Mouse (Mus musculus) cerebellum, adult 8-10 months (tissue): ENCODE measurements at regions not wholly inside any gene's neighbourhood (a gene's known extent, or its start where the extent isn't known, plus 50 kb on each side); places are given as distances from the start of the nearest gene placed in this dataset.
"Not testable (repeated sequence)": the region's sequence is repeated elsewhere in the genome, so short reads cannot be mapped to it uniquely, and the experiment has no call there.

Source experiments
- DNase-seq: peaks from one replicate; pipeline ENCODE4 v3.0.0; 2022

DNA sequence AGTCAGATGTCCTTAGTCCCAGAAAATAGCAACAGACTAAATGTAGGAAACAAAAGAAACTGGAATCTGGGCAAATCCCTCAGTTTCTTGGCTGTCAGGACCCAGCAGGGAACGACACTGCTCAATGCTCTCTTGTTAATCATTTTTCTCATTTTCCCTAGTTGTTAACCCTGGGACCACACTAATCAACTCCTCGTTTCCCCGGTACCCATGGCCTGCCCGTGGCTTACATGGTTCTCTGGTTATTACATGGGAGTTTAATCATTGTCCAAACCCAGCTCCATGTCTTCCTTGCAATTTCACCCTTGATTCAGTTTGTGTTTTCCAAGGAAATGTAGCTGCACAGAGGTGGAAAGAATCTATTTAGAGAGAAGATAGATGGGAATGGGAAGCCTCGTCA, 580.1 kb upstream of the Klhl29 start:
- no peak for DNase-seq

DNA sequence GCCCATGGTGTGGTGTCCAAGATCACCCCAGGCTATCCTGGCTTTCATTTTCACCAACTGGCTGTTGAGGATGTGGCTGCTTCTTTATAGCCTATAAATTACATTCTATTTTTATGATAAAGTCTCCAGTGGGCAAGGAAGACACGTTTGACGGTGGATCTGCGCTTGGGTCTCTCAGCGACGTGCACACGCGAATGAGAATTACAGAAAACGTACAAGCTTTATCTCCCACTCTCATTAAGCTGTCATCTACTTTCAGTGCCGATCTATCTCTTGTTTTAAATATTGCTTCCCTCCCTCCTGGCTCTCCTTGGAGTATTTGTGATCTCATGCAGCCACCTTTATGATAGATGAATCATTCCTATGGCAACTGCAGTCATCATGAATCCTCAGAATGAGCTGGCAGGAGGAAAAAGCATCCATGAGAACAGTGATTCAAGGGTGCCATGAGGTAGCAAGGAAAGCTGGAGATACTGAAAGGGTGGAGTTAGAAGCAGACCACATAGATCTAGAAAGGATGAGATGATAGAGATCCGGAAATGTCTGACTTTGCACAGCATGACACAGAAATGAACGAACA, 568.0 kb upstream of the Klhl29 start:
- DNase-seq = no peak

DNA sequence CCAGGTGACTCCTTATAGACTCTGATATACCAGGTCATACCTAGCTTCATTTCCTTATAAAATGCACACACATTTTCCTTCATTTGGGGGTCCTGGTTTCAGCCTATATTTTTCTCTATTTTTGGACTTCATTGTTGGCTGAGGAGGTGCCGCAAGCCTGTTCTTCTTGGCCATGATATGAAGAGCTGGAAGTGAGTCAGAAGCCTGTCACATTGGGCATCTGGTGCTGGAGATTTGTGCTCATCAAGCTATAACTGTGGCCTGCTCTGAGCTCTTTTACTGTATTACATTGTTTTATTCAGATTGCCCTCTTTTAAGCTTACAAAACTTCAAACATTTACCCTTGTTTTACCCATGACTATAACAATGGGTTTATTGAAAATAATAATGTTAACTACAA, 545.8 kb upstream of the Klhl29 start:
- DNase-seq = no peak

DNA sequence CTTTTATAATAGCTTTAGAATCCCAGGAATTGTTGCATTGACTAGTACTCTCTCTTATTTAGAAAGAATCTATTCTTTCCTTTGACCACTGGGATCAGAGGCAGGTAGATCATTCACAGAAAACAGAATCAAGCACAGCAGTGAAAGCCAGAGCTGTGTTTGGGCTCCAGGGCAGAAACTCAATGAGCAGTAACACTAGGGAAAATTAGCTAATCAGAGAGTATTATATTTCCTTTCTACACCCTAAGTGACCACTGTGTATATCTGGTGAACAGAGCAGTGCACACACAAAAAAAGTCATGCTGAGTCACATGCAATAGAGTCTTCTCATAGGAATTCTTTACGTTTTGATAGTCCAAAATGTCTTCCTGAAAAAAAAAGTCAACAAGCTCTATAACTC, 542.5 kb upstream of the Klhl29 start:
- no peak for DNase-seq

DNA sequence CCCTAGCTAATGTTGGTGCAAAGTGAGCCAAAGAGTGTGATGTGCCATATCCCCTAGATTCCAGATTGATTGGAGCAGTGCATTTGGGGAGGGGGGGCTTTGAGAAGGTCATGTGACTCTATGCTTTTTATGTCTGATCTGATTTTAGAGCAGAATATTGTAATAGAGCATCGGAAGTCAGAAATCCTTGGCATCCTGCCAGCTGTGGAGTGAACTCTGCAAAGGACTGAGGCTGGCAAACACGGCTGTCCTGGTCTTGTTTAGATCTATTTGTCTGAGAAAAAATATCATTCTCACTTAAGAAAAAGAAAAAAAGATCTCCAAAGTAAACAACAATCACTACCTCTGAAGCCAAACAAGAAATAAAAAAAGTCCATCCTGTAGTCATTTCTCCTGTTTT, 530.8 kb upstream of the Klhl29 start:
- DNase-seq = no peak

DNA sequence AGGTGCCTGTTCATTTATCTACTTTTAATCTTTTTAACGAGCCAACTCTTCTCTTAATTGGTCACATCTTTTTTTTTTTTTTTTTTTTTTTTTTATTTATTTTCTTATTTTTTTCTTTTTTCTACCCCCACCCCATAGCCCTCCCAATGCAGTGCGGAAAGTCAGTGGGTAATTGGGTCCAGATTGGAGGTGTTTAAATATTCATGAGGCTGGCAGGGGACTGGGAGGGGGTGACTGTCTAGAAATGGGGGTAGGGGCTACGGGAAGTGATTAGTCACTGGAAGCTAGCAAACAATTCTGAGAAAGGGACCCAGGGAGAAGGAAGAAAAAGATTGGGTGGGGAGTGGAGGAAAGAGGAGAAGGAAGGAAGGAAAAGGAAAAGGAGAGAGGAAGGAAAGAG, 516.3 kb upstream of the Klhl29 start:
- not testable (repeated sequence) for DNase-seq

DNA sequence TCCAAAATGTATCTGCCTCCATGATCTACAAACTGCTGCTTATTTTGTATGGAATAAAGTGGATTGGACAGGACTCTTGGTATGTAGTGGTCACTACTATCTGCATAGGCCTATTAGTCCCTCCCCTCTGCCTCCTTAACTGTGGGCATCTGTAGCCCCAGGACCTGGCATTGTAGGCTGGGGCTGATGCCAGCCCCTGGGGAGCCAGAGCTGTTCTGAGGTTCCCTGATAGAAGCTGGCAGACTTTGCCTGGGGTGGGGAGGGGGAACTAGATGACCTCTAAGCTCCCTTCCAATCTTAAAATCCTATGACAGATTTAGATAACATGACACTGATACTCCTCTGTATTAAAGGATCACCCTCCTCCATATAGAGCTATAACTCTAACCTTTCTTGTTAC, 491.2 kb upstream of the Klhl29 start:
- no peak for DNase-seq

DNA sequence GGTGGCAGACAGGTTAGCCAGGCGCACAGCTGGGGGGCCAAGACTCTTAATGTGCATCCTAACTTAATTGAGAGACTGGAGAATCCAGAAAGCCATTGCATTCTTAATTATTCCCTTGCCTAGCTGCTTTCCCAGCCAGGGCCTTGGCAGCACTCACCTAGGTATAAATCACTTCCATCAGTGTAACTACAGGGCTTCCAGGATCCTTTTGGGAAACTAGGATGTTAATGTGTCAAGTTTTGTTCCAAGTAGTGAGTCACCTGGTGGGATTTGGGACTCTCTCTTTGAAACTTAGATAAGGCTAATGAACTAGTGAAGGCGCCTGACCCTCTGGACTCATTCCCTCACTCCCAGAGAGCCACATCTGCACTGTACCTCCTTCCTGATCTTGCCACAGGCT, 484.3 kb upstream of the Klhl29 start:
- no peak for DNase-seq

DNA sequence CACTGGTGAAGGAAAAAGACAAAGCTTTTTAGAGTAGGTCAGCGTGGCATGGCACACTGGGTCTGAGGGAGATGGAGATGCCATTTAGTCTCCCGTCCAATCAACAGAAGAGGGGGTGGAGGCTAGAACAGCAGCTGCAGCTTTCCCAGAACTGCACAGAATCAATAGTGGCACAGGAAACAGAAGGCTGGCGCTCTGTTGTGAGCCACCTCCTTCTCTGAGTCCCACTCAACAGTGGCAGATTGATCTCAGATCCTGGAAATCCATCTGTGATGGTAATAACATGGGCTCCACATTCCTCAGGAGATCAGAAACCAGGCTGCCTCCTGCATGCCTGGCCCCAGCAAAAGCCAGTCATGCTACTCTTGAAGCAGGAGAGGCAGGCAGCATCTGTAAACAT, 480.9 kb upstream of the Klhl29 start:
- DNase-seq = no peak

DNA sequence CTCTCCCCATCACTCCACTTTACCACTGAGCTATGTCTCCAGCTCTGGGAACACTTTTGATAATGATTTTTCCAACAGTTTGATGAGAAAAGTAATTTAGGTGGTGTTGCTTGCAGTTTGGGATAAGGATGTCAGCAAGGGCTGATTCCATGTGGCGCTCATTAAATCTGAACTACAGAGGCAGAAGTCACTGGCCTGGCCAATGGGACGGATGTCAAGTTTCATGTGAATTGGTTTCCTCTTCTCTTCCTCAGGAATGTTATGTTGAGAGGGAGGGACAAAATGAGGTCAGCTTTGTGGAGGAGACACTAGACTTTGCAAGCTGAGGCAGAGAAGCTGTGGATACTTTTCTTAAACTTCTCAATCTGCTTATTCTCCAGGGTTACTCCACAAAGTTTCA, 434.9 kb upstream of the Klhl29 start:
- no peak for DNase-seq

DNA sequence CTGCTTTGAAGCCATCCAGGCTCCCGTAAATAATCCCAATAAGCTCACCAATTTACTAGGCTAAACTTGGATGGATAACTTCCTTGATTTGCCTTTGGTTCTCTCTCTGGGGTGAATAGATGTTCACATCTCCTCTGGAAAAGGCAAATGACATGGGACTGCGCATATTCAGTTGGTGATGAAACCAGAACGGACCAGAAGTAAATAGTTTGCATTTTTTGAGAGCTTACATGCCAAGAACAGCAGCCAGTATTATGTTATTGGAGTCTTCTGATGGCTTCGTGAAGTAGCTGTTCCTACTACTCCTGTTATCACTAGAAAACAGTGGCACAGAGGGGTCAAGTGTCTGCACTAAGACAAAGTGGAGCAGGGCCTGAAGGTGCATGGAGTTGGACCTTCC, 434.5 kb upstream of the Klhl29 start:
- no peak for DNase-seq

DNA sequence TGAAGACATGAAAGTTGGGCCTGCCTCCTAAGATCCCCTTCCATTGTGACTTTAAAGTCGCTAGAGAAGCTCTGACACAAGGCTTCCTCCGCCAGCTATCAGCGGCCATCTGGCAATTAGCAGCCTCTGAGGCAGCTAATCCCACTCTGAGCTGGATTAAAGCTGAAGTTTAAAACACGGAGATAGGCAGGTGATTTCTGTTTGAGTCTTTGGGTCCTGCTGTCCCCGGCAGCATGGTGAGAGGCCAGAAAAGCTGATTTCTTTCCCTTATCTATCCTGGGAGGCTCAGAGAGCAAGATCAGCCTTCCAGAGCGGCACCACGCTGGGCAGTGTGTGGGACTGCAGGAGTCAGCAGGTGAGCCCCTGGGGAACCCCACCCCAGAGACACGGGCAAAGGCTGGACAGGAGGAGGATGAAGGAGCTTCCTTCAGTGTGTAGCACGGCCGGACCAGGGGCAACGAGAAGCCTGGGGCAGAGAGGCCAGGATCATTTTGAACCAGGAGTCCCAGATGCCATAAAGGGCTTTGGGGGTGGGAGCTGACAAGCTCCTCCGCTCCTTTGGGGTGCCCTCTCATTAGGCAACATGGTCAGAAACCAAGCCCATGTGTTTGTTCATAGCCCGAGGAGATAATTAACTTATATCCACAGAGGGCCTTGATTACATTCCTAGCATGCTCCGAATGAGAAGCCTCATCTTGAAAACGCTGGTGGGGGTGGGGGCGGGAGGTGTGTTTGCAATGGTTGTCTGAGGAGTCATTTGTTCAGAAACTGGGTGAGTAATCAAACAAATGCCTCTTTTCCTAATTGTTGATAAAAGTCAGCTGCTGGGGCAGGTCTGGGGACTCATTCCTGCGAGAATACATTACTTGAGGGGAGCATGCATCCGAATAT, 432.8 kb upstream of the Klhl29 start:
- no peak for DNase-seq

DNA sequence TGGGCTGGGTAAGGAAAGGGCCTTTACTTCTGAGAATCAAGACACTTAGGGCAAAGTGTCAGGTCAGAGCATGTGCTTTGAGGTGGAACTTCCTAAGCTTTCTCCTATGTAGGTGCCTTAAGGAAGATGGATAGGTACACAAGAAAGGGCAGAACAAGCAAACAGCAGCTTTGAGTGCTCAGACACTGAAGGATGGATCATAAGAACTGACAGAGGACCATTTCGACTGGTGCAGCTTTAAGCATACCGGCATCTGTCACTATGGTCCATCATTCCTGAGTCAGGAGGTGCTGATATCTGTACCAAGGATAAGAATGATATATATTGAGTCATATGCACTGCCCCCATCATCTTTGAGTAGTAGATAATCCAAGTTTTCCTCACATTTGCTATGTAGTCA, 430.2 kb upstream of the Klhl29 start:
- DNase-seq = no peak

DNA sequence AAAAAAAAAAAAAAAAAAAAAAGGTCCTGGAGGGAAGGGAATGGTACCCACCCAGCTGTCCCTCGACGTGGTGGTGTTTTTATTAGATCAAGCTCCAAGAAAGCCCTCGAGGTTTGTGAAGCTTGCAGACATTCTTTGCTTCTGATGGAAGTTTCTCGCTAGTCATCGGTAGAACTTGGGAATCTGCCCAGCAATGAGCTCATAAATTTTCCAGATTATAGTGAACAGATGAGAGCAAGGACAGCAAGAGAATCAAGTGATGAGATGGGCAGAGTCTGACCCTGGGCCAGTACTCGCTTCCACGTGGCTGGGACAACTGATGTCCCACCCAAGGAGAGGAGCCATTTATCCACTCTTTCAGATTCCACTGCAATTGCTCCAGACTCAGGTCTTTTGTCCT, 417.6 kb upstream of the Klhl29 start:
- no peak for DNase-seq

DNA sequence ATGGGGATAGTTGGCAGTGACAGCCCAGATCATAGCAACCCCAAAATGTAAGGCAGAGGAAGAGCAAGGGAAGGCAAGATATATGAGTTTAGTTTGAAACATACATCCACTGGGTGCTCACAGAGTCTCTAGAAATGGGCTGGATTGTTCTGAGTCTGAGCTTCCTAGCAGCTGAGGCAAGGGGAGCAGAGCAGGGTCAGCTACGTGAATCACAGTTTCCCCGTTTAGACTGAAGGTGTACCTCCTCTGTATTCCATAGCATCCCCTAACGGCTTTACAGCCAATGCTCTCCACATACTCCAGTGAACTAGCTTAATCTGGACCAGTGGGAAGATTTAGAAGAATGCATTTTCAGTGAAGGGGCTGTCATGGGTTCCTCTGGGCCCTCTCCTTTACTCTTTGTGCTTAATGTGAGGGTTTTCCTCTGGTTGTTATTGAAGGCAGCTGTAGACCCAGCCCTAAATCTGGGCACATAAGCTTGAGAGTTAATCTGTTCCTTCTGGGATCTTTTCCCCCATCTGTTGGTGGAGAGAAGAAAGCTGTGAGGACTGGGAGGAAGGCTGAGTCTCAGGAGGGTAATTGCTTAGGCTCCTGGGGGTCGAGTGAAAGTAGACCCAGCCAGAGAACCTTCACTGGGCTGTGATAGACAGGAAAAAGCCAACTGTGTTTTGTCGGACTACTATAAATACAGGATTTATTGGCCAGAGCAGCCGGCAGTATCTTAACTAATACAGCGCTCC, 411.8 kb upstream of the Klhl29 start:
- no peak for DNase-seq

DNA sequence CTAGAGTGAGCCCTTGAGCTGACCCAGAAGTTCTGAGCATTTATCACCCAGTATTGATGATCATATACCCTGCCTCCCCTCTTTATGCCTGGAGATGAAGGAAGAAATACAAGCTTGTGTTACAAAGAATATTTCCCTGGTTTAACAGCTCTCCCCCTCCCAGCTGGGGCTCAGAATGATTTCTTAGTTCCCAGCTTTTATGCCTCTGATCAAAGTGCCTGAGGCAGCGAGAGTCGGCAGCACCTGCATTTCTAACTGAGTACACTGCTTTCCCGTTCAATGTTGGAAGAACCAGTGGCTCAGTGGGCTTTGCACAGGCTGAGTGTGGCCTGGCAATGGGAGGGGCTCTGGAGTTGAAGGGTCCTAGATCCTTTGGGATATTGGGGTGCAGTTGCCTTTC, 405.8 kb upstream of the Klhl29 start:
- DNase-seq = no peak

DNA sequence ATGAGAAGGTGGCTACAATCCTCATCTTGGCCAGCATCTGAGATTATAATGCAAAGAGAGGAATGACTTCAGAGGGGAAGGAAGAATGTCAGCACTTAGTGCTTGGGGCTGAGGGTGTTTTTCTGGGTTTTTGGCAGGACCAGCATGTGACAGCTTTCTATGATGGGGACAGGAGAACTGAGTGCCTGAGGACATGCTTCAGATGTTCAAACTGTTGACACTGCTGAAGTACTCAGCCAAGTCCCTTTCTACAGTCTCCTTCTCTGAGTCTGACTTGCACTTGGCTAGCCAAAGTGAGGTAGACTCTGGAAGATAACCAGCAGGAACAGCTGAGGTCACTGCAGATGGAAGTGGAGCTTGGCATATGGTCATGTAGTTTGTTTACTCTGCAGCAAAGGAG, 402.1 kb upstream of the Klhl29 start:
- DNase-seq = no peak

DNA sequence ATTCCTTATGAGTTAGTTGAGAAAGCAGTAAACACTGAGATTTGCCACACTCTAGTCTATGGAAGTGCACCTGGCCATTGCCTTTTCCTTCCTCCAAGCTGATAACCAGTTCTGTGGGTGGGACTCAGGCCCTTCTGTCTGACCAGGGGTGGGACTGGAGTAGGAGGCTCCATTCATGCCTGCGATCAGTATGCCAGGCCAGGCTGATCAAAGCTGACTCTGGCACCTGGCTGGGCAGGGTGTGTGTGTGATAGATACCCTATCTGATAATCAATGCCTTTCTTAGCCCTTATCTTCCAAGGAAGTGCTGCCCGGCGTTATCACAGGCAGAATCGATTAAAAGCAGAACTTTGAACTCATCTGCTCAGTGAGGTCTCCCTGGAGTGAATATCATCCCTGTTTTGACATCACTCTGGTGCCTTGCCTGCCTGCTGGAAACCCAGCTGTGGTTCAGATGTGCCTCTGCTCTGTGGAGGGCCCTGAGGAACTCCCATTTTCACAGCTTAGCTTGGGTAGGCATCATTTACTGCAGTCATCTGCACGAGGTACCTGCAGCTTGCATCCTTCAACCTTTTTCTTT, 396.0 kb upstream of the Klhl29 start:
- DNase-seq = no peak

DNA sequence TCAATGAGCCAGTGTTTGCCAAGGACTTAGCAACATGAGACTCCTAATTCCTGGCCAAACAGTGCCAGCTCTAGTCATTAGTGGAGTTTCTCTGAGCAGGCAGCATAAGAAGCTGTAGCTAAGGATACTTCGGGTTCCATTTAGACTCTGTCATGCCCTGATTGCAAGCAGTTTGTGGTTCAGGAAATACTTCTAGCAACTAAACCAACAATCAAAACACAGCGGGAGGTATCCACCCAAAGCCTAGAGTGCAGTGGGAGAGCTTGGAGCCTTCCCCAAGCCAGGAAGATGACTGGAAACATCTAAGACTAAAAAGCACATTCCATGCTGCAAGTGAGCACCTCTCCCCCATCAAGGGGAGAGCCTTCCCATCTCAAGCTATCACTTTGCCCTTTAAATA, 395.0 kb upstream of the Klhl29 start:
- DNase-seq = no peak

DNA sequence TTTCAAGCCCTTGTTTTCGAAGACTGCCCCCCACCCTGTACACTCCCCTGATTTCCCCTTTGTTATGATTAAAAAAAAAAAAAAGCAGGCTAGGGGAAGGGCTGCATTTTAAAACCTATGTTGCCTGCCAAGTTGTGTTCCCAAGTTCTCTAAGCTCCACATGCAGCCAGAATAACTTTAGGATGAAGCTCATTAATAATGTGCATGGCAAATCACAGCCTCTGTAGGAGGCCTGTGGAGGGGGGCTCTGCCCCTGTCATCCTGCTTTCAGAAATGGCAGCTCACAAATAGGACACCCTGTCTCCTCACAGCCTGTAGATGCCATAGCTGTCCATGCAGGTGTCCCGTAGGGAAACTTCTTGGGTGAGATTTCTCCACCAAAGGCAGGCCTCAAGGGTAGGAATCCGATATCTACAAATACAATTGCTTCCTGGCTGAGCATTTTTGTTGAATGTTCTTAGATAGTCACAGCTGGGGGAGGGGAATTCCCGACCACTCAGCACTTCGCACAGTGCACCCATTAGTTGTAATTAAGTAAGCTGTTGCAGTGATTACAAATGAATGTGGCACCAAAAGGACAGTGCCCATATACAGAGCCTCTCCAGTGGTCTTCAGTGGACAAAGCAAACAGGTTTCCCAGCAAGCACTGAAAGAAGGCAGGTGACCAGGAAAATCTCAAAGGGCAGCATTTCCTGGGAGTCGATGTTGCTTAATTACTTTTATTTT, 389.1 kb upstream of the Klhl29 start:
- DNase-seq = no peak

DNA sequence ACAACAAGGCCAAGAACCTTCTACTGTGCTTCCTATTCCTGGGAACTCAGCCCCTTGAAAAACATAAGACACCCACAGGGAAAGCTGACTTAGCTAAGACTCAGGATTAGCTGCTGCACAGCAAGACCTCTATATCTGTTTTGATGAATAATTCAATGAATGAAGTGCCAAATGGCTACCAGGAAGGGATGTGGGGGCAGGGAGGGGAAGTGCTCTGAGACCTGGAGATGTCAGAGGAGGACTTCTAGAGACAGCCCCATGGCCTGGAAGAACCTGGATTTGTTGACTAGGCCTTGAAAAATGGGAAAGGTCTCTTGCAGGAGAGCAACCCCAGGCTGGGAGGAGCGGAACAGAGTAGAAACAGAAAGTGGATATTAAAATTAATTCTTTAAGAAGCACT, 388.5 kb upstream of the Klhl29 start:
- DNase-seq = no peak

DNA sequence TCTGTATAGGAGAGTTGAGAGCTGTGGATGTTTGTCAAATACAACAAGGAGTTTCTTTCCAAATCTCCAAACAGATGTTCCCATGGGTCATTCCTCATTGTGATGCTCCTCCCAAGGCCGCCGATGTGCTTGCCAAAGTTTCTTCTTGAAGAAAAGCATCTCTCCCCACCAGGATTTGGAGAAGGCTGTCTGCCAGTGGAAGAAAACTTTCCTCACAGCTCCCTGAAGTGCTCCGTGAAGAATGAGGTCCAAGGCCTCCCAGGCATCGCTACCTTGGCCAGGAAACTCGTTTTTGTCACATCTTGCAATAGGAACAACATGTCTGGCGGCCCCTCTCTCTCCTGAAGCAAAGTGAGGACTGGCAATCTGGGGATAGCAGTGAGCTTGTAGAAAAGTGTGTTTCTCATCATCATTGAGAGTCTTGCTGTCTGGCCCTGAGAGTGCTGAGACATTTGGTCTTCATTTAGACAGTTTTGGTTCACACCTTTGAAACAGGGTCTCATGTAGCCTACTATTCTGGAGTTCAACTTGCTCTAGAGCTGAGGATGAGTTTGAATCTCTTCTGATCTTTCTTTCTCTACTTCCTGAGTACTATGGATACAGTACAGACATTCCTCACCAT, 386.9 kb upstream of the Klhl29 start:
- DNase-seq = no peak

DNA sequence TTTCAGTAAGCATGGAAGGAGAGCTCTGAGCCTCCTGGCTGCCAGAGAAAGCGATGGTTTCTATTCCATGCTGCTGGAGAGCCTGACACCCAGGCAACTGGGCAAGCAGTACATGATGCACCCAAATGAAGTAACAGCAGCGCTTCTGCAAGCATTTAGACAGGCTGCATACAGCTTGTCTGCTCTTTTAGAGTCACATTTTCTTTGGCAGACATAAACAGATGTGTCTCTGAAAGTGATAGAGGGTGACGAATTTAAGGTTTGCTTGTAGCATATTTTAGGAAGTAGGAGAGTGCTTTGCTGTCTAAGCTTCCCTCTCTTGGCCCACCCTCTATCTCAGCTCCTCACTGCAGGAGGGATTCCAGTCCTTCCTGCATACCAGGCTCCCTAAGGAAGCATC, 384.0 kb upstream of the Klhl29 start:
- no peak for DNase-seq
